Mouse (Mus musculus): ENCODE measurements around the gene 1110051M20Rik. TPM values are rescaled to one million over a fixed set of nuclear protein-coding genes. Genes with fewer than 3 reads are reported as not detected.

Gene 1110051M20Rik
- polyA plus RNA-seq, 2 experiments, result 34.9 to 50.6 TPM

DNA sequence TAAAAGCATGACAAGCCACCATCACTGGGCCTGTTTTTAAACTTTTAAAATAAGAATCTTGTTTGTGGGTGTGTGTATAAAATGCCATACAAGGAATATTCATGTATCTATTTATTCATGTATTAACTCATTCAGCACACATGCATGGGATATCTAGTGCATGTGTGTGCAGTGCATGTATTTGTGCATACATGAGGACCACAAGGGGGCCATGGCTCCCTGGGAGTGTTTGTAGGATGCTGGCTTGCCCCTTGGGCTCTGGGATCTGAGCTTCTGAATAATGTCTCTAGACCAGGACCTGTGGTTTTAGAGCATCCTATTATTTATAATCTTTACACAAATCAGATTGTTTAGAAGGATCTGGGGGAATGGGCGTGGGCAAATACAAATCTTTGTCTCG, 143.7 kb downstream of the 1110051M20Rik start:
- no peaks in the 10 kb centered on the region for H3K27me3 ChIP-seq (ENCODE audit: control insufficient read depth, insufficient read depth, low read length)
- H3K9ac ChIP-seq (ENCODE audit: low read depth, low read length, severe bottlenecking), result no peak overlapping the region
- H3K9me3 ChIP-seq (ENCODE audit: control insufficient read depth, low read length), result no peaks in the 10 kb centered on the region
- H3K36me3 ChIP-seq (ENCODE audit: control insufficient read depth, insufficient read depth, low read length), result no peaks in the 10 kb centered on the region
- DNase-seq (ENCODE audit: low spot score) (no peak), ATAC-seq (ENCODE audit: low FRiP score, low read depth) (no peak)
- H3K27ac ChIP-seq (replicated peaks; ENCODE audit: low read depth, low read length), result no peak overlapping the region
- peaks cover 7% of the 10 kb centered on the region for H3K4me1 ChIP-seq (ENCODE audit: control insufficient read depth, insufficient read depth, low read length)
- 96% methylated on average over 2 of the region's 2 CpGs for WGBS
- no peak for TF ChIP-seq POLR2A (IDR thresholded peaks at IDR 0.05; ENCODE audit: borderline replicate concordance, extremely low read depth, insufficient read depth, insufficient read length)
- H3K4me2 ChIP-seq (replicated peaks; ENCODE audit: low read depth, low read length, severe bottlenecking), result no peak overlapping the region
- H3K4me3 ChIP-seq (replicated peaks; ENCODE audit: low read length), result no peak overlapping the region

DNA sequence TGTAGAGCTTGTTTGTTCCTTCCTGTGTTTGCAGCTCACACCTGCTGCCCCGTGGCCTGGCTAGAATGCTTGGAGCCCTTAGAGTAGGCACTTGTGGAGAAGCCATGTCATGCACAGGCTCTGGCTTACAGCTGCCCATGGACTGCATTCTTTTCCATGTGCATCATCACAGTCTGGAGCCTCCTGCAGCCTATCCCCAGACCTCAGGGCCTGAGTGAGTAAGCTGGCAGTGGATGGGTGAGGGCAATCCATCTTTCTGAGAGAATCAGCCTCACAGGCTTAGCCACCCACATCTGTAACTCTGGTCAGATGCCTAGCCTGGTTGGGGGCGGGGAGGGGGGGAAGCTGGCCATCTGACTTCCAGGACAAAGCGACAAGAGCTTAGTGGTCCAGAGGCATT, 145.3 kb downstream of the 1110051M20Rik start:
- DNase-seq (ENCODE audit: low spot score) (peak; percentile 52), ATAC-seq (ENCODE audit: low FRiP score, low read depth) (peak; percentile 83)
- Histone ChIP-seq H3K27ac (replicated peaks; ENCODE audit: low read depth, low read length) (no peak overlapping the region), H3K27me3 (ENCODE audit: control insufficient read depth, insufficient read depth, low read length) (no peaks in the 10 kb centered on the region), H3K4me2 (replicated peaks; ENCODE audit: low read depth, low read length, severe bottlenecking) (no peak overlapping the region), H3K4me3 (replicated peaks; ENCODE audit: low read length) (no peak overlapping the region), H3K4me1 (ENCODE audit: control insufficient read depth, insufficient read depth, low read length) (peaks cover 7% of the 10 kb centered on the region), H3K9ac (ENCODE audit: low read depth, low read length, severe bottlenecking) (no peak overlapping the region), H3K36me3 (ENCODE audit: control insufficient read depth, insufficient read depth, low read length) (no peaks in the 10 kb centered on the region), H3K9me3 (ENCODE audit: control insufficient read depth, low read length) (no peaks in the 10 kb centered on the region)
- WGBS, result 30% methylated on average over 3 of the region's 3 CpGs
- TF ChIP-seq POLR2A (IDR thresholded peaks at IDR 0.05; ENCODE audit: borderline replicate concordance, extremely low read depth, insufficient read depth, insufficient read length), result no peak

GRCm38 (mm10) chr2:91295895-91296294, 148.6 kb downstream of the 1110051M20Rik start:
- no peak overlapping the region for H3K9ac ChIP-seq (ENCODE audit: low read depth, low read length, severe bottlenecking)
- H3K27ac ChIP-seq (replicated peaks; ENCODE audit: low read depth, low read length), result no peak overlapping the region
- H3K4me1 ChIP-seq (ENCODE audit: control insufficient read depth, insufficient read depth, low read length), result peaks cover 18% of the 10 kb centered on the region
- H3K4me3 ChIP-seq (replicated peaks; ENCODE audit: low read length), result no peak overlapping the region
- H3K4me2 ChIP-seq (replicated peaks; ENCODE audit: low read depth, low read length, severe bottlenecking), result no peak overlapping the region
- TF ChIP-seq POLR2A (IDR thresholded peaks at IDR 0.05; ENCODE audit: borderline replicate concordance, extremely low read depth, insufficient read depth, insufficient read length), result no peak
- no peak for ATAC-seq (ENCODE audit: low FRiP score, low read depth)
- 82% methylated on average over 5 of the region's 5 CpGs for WGBS
- no peak for DNase-seq (ENCODE audit: low spot score)
- no peaks in the 10 kb centered on the region for H3K36me3 ChIP-seq (ENCODE audit: control insufficient read depth, insufficient read depth, low read length)
- H3K27me3 ChIP-seq (ENCODE audit: control insufficient read depth, insufficient read depth, low read length), result no peaks in the 10 kb centered on the region
- H3K9me3 ChIP-seq (ENCODE audit: control insufficient read depth, low read length), result no peaks in the 10 kb centered on the region

DNA sequence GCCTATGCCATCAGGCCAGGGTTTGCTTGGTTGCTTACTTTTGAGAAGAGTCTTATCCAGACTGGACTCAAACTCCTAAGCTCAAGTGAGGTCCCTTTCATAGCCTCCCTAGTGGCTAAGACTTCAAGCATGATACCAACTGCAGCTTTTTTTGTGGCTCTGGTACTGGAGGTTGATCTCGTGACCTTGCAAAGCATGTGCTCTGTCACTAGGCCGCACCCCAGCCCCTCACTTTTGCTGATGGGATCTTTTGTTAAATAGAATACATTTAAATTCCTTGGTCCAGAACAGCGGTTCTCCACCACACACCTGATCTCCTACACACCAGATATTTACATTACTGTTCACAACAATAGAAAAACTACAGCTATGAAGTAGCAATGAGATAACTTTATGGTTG, 150.3 kb downstream of the 1110051M20Rik start:
- 96% methylated on average over 3 of the region's 3 CpGs for WGBS
- TF ChIP-seq POLR2A (IDR thresholded peaks at IDR 0.05; ENCODE audit: borderline replicate concordance, extremely low read depth, insufficient read depth, insufficient read length), result no peak

GRCm38 (mm10) chr2:91291197-91292007, 153.1 kb downstream of the 1110051M20Rik start:
- no peak overlapping the region for H3K4me2 ChIP-seq (replicated peaks; ENCODE audit: low read depth, low read length, severe bottlenecking)
- no peaks in the 10 kb centered on the region for H3K36me3 ChIP-seq (ENCODE audit: control insufficient read depth, insufficient read depth, low read length)
- DNase-seq (ENCODE audit: low spot score) (peak; percentile 66), ATAC-seq (ENCODE audit: low FRiP score, low read depth) (peak; percentile 83)
- peak overlapping the region; percentile 48 for H3K27ac ChIP-seq (replicated peaks; ENCODE audit: low read depth, low read length)
- TF ChIP-seq POLR2A (IDR thresholded peaks at IDR 0.05; ENCODE audit: borderline replicate concordance, extremely low read depth, insufficient read depth, insufficient read length), result no peak
- H3K4me1 ChIP-seq (ENCODE audit: control insufficient read depth, insufficient read depth, low read length), result peaks cover 11% of the 10 kb centered on the region
- H3K27me3 ChIP-seq (ENCODE audit: control insufficient read depth, insufficient read depth, low read length), result no peaks in the 10 kb centered on the region
- H3K4me3 ChIP-seq (replicated peaks; ENCODE audit: low read length), result no peak overlapping the region
- H3K9ac ChIP-seq (ENCODE audit: low read depth, low read length, severe bottlenecking), result no peak overlapping the region; the same call in 1 of the 2 replicates
- 32% methylated on average over 12 of the region's 12 CpGs for WGBS
- H3K9me3 ChIP-seq (ENCODE audit: control insufficient read depth, low read length), result no peaks in the 10 kb centered on the region

More for the DNA sequence above, 150.3 kb downstream of the 1110051M20Rik start:
- no peak overlapping the region for H3K4me3 ChIP-seq (replicated peaks; ENCODE audit: low read length)
- H3K9me3 ChIP-seq (ENCODE audit: control insufficient read depth, low read length), result no peaks in the 10 kb centered on the region
- no peak for ATAC-seq (ENCODE audit: low FRiP score, low read depth)
- peaks cover 15% of the 10 kb centered on the region for H3K4me1 ChIP-seq (ENCODE audit: control insufficient read depth, insufficient read depth, low read length)
- no peak overlapping the region for H3K4me2 ChIP-seq (replicated peaks; ENCODE audit: low read depth, low read length, severe bottlenecking)
- H3K9ac ChIP-seq (ENCODE audit: low read depth, low read length, severe bottlenecking), result no peak overlapping the region
- H3K27me3 ChIP-seq (ENCODE audit: control insufficient read depth, insufficient read depth, low read length), result no peaks in the 10 kb centered on the region
- no peak for DNase-seq (ENCODE audit: low spot score)
- no peak overlapping the region for H3K27ac ChIP-seq (replicated peaks; ENCODE audit: low read depth, low read length)
- no peaks in the 10 kb centered on the region for H3K36me3 ChIP-seq (ENCODE audit: control insufficient read depth, insufficient read depth, low read length)
